Mouse (Mus musculus) forelimb bud, embryonic 11.5 days (tissue): ENCODE measurements around the gene Minar1.
A peak's percentile ranks its signal among the peaks of the same experiment; 100 is the strongest.

Source experiments
- DNase-seq: peaks from one replicate; pipeline ENCODE4 v3.0.0-alpha.2; 2012; ENCODE audit warnings: low read depth, low spot score

The Minar1 gene

GRCm38 (mm10) chr9:89623006-89623760, at the start of gene Minar1:
Gene Minar1 (minus strand): TSS chr9:89623125.
- DNase-seq: peak; percentile 50

- DNase-seq: no peak
Observed at GRCm38 (mm10) chr9:89669878-89670277, 47.0 kb upstream of the Minar1 start.

GRCm38 (mm10) chr9:89667306-89667942, 44.5 kb upstream of the Minar1 start:
- DNase-seq: no peak

GRCm38 (mm10) chr9:89650913-89651312, 28.0 kb upstream of the Minar1 start:
- no peak for DNase-seq

GRCm38 (mm10) chr9:89637453-89637852, 14.5 kb upstream of the Minar1 start:
- no peak for DNase-seq

- DNase-seq: no peak
Observed at GRCm38 (mm10) chr9:89622296-89623005, 474 bp downstream of the Minar1 start.

- DNase-seq: no peak
Observed at GRCm38 (mm10) chr9:89621750-89622149, 1.2 kb downstream of the Minar1 start.

GRCm38 (mm10) chr9:89620347-89620746, 2.6 kb downstream of the Minar1 start:
- DNase-seq: no peak

GRCm38 (mm10) chr9:89616946-89617345, 6.0 kb downstream of the Minar1 start:
- no peak for DNase-seq

GRCm38 (mm10) chr9:89610592-89610991, 12.3 kb downstream of the Minar1 start:
- no peak for DNase-seq

- no peak for DNase-seq
Observed at GRCm38 (mm10) chr9:89607321-89607720, 15.6 kb downstream of the Minar1 start.

- no peak for DNase-seq
Observed at GRCm38 (mm10) chr9:89606256-89606655, 16.7 kb downstream of the Minar1 start.

GRCm38 (mm10) chr9:89601891-89602290, 21.0 kb downstream of the Minar1 start:
- DNase-seq: no peak

GRCm38 (mm10) chr9:89600677-89601076, 22.2 kb downstream of the Minar1 start:
- no peak for DNase-seq

GRCm38 (mm10) chr9:89597071-89597470, 25.9 kb downstream of the Minar1 start:
- no peak for DNase-seq

- DNase-seq: no peak
Observed at GRCm38 (mm10) chr9:89596392-89596791, 26.5 kb downstream of the Minar1 start.

GRCm38 (mm10) chr9:89592391-89592790, 30.5 kb downstream of the Minar1 start:
- no peak for DNase-seq

GRCm38 (mm10) chr9:89578422-89578821, 44.5 kb downstream of the Minar1 start:
- no peak for DNase-seq

- no peak for DNase-seq
Observed at GRCm38 (mm10) chr9:89552663-89553062, 70.3 kb downstream of the Minar1 start.
